Mouse (Mus musculus) neural tube, embryonic 11.5 days (tissue): ENCODE measurements at regions not wholly inside any gene's neighbourhood (a gene's known extent, or its start where the extent isn't known, plus 50 kb on each side); places are given as distances from the start of the nearest gene placed in this dataset.

ENCODE experiments used
- ATAC-seq: fragments of 200-750 bp; cut with Nextera tagmentation; 2 replicates; pipeline ENCODE4 v1.8.0; 2017; ENCODE audit warnings: moderate number of reproducible peaks, mild to moderate bottlenecking, moderate TSS enrichment, moderate library complexity; ENCODE audit not compliant: insufficient read depth, low FRiP score, low TSS enrichment
- DNase-seq: peaks from one replicate; pipeline ENCODE4 v3.0.0-alpha.2; 2015; ENCODE audit warnings: low spot score
- H3K27ac ChIP-seq: fragments of 300-500 bp; sonication (generic); 2 replicates; pipeline ENCODE4 v1.5.1; 2014; ENCODE audit warnings: low read depth, mild to moderate bottlenecking, low read length
- H3K27me3 ChIP-seq: fragments of 300-500 bp; sonication (generic); 2 replicates; pipeline ENCODE4 v1.6.1; 2014; ENCODE audit warnings: mild to moderate bottlenecking, low read length, mixed read lengths; ENCODE audit not compliant: control insufficient read depth, insufficient read depth
- H3K36me3 ChIP-seq: fragments of 300-500 bp; sonication (generic); 2 replicates; pipeline ENCODE4 v1.6.1; 2014; ENCODE audit warnings: mild to moderate bottlenecking, low read length, moderate library complexity, mixed read lengths; ENCODE audit not compliant: control insufficient read depth, insufficient read depth
- H3K4me1 ChIP-seq: fragments of 300-500 bp; sonication (generic); 2 replicates; pipeline ENCODE4 v1.6.1; 2014; ENCODE audit warnings: low read length, mixed read lengths; ENCODE audit not compliant: control insufficient read depth, insufficient read depth
- H3K4me2 ChIP-seq: fragments of 300-500 bp; sonication (generic); 2 replicates; pipeline ENCODE4 v1.6.1; 2014; ENCODE audit warnings: low read depth, mild to moderate bottlenecking, moderate library complexity
- H3K4me3 ChIP-seq: fragments of 300-500 bp; sonication (generic); 2 replicates; pipeline ENCODE4 v1.5.1; 2014; ENCODE audit warnings: low read depth, low read length
- H3K9ac ChIP-seq: fragments of 300-500 bp; sonication (generic); 2 replicates; pipeline ENCODE4 v1.6.1; 2014; ENCODE audit warnings: mild to moderate bottlenecking, low read length
- H3K9me3 ChIP-seq: fragments of 300-500 bp; sonication (generic); 2 replicates; pipeline ENCODE4 v1.6.1; 2016; ENCODE audit warnings: low read length; ENCODE audit not compliant: control insufficient read depth
- WGBS: fragments of 180-500 bp; shearing (Covaris S2); extraction: QIAGEN DNeasy Blood & Tissue Kit; methylation state at CpG from one replicate; pipeline ENCODE4 v1.1.7; 2014; 5-methylcytosine and 5-hydroxymethylcytosine counted together

DNA sequence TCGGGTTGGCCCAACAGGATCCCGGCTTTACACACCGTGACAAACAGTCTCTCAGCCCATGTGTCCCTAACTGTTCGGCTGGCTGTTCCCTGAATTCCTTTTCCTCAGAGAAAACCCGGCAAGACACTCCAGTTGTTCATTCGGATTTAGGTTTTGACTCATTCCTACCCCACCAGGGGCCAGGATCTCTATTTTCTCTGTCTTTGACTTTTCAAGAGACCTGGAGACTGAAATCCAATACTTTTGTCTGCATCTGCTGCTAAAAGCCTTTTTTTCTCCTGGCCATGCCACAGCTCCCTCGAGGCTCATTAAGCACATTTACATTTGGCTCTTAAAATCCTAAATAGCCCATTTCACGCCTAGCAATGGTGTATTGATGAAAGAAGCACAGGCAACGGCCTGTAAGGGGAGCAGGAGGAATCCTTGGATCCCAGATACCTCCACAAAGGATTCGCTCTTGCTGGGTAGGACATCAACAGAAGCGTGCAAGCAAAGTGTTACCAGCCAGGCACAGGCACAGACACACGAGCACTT is 332.6 kb upstream of the Acvr2a start:
- no peak overlapping the region for H3K9ac ChIP-seq
- no peak overlapping the region for H3K4me3 ChIP-seq
- peaks cover 12% of the 10 kb centered on the region; the same call in 1 of the 2 replicates for H3K4me1 ChIP-seq
- no peak overlapping the region for H3K4me2 ChIP-seq
- ATAC-seq = peak; percentile 90
- WGBS = 6% methylated on average over 12 of the region's 12 CpGs
- no peaks in the 10 kb centered on the region for H3K9me3 ChIP-seq
- H3K27me3 ChIP-seq = no peaks in the 10 kb centered on the region
- peak overlapping the region; percentile 83 for H3K27ac ChIP-seq
- H3K36me3 ChIP-seq = no peaks in the 10 kb centered on the region
- peak; percentile 64 for DNase-seq

DNA sequence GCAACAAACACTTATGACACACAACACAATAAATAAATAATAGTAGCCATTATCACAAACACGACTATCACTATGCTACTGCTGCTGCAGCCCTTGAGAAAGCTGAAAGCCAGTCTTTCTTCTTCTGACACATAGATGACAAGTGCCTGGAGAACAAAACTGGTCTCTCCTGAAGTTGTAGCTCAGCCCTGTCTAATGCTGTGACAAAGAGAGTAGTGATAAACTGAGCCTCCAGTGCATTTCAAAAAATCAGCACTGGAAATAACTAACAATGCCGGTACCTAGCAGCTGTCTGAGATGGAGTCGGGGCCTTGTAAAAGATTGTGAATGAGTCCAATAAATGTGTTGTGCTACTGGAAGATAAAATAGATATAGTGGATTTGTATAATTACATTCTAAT is 320.3 kb upstream of the Acvr2a start:
- Histone ChIP-seq H3K9me3 (no peaks in the 10 kb centered on the region), H3K4me1 (no peaks in the 10 kb centered on the region), H3K27ac (no peak overlapping the region), H3K27me3 (no peaks in the 10 kb centered on the region), H3K9ac (no peak overlapping the region), H3K4me3 (no peak overlapping the region), H3K4me2 (no peak overlapping the region), H3K36me3 (no peaks in the 10 kb centered on the region)
- ATAC-seq (no peak), DNase-seq (no peak)
- 79% methylated on average over 3 of the region's 3 CpGs for WGBS

DNA sequence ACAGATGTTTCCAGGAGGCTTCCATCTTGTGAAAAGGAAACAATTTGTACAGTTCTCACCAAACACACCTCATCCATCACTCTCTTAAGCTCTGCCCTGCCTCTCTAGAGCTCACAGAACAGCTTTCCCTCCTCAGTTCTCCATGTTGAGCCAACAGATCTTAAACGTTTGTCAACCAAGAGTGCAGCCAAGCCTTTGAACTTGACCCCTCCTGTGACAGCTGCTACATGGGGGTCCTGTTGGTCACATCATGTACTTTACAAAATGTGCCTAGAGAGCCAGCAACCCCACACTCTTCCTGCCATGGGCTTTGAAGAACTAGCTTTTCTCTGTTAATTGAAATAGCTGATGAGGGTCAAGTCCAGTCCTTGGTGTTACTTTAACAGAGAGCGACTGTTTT is 319.8 kb upstream of the Acvr2a start:
- no peaks in the 10 kb centered on the region for H3K4me1 ChIP-seq
- ATAC-seq (no peak), DNase-seq (peak; percentile 19)
- 44% methylated on average over 2 of the region's 2 CpGs for WGBS
- H3K4me3 ChIP-seq = no peak overlapping the region
- H3K27me3 ChIP-seq = no peaks in the 10 kb centered on the region
- no peaks in the 10 kb centered on the region for H3K9me3 ChIP-seq
- H3K36me3 ChIP-seq = no peaks in the 10 kb centered on the region
- H3K4me2 ChIP-seq = no peak overlapping the region
- H3K9ac ChIP-seq = no peak overlapping the region
- H3K27ac ChIP-seq = no peak overlapping the region

DNA sequence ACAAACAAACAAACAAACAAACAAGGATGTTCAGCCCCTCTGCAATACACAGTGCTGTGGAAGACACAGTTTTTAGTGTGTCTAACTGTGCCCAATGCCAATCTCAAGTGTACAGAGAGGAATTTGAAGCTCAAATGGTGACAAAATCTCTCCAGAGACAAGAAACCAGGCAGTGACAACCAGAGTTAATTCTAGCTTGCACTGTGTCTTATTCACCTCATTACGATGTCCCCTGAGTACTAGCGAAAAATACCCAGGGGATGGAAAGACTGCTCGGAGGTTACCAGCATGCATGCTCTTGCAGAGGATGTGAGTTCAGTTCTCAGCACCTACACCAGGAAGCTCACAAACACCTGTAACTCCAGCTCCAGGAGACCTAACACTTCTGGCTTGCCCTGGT is 319.3 kb upstream of the Acvr2a start:
- Histone ChIP-seq H3K36me3 (no peaks in the 10 kb centered on the region), H3K4me3 (no peak overlapping the region), H3K27me3 (no peaks in the 10 kb centered on the region), H3K27ac (no peak overlapping the region), H3K9ac (no peak overlapping the region), H3K9me3 (no peaks in the 10 kb centered on the region), H3K4me2 (no peak overlapping the region), H3K4me1 (no peaks in the 10 kb centered on the region)
- DNase-seq = no peak
- no peak for ATAC-seq
- WGBS = 88% methylated on average over 3 of the region's 3 CpGs

DNA sequence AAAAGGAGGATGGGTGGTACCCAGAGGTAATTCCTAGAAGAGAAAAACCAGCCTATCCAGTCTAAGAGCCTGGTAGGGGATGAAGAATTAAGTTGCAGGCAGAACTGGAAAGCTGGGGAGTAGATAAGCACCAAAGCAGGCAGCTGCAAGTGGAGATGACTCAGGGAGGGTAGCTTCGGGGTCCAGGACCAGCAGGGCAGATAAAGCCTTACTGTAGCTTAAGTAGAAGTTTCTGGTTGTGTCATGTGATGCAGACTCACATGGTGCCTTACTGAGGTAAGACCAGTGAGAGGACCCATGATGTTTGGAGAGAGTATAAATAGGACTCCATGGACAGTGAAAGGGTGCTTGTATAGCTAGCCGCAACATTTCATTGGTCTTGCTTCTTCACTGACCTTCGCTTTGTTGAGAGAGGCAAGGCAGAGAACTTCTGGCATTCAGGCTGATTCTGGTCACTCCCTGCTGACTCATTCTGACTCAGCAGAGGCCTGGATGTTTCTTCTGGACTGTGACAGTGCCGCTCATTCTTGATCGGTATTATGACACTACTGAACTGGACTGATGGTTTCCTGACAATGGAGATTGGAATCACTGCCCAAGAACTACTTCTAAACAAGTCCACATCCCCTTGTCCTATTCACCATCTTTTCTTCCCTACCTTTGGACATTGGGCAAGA is 315.7 kb upstream of the Acvr2a start:
- WGBS = 94% methylated on average over 5 of the region's 5 CpGs
- H3K9ac ChIP-seq = no peak overlapping the region

GRCm38 (mm10) chr2:48499396-48499795 is 314.5 kb upstream of the Acvr2a start:
- no peaks in the 10 kb centered on the region for H3K4me1 ChIP-seq
- H3K4me3 ChIP-seq = no peak overlapping the region
- no peak for ATAC-seq
- H3K4me2 ChIP-seq = no peak overlapping the region
- 81% methylated on average over 6 of the region's 6 CpGs for WGBS
- DNase-seq = no peak
- H3K36me3 ChIP-seq = no peaks in the 10 kb centered on the region
- H3K27me3 ChIP-seq = no peaks in the 10 kb centered on the region
- H3K27ac ChIP-seq = no peak overlapping the region
- no peak overlapping the region for H3K9ac ChIP-seq
- no peaks in the 10 kb centered on the region for H3K9me3 ChIP-seq

More for the DNA sequence above, 315.7 kb upstream of the Acvr2a start:
- Histone ChIP-seq H3K9me3 (no peaks in the 10 kb centered on the region), H3K4me1 (no peaks in the 10 kb centered on the region), H3K27ac (no peak overlapping the region), H3K27me3 (no peaks in the 10 kb centered on the region), H3K4me3 (no peak overlapping the region), H3K4me2 (no peak overlapping the region), H3K36me3 (no peaks in the 10 kb centered on the region)
- no peak for DNase-seq
- ATAC-seq = no peak

- Histone ChIP-seq H3K9ac (no peak overlapping the region), H3K4me3 (no peak overlapping the region), H3K4me1 (no peaks in the 10 kb centered on the region), H3K27ac (no peak overlapping the region), H3K4me2 (no peak overlapping the region), H3K27me3 (no peaks in the 10 kb centered on the region), H3K9me3 (no peaks in the 10 kb centered on the region), H3K36me3 (no peaks in the 10 kb centered on the region)
- no peak for DNase-seq
- ATAC-seq = no peak
- WGBS = 53% methylated on average over 2 of the region's 2 CpGs
Observed at GRCm38 (mm10) chr2:48501387-48501786, 312.5 kb upstream of the Acvr2a start.

- Histone ChIP-seq H3K4me1 (no peaks in the 10 kb centered on the region), H3K4me3 (no peak overlapping the region), H3K9ac (no peak overlapping the region), H3K9me3 (no peaks in the 10 kb centered on the region), H3K4me2 (no peak overlapping the region), H3K36me3 (no peaks in the 10 kb centered on the region), H3K27me3 (no peaks in the 10 kb centered on the region), H3K27ac (no peak overlapping the region)
- ATAC-seq (no peak), DNase-seq (no peak)
Observed at GRCm38 (mm10) chr2:48513848-48514247, 300.1 kb upstream of the Acvr2a start.

GRCm38 (mm10) chr2:48519838-48520404 is 294.0 kb upstream of the Acvr2a start:
- H3K4me3 ChIP-seq = no peak overlapping the region
- no peaks in the 10 kb centered on the region for H3K27me3 ChIP-seq
- 53% methylated on average over 5 of the region's 5 CpGs for WGBS
- no peaks in the 10 kb centered on the region for H3K9me3 ChIP-seq
- H3K4me1 ChIP-seq = no peaks in the 10 kb centered on the region
- H3K27ac ChIP-seq = no peak overlapping the region
- H3K9ac ChIP-seq = no peak overlapping the region
- DNase-seq = no peak
- ATAC-seq = no peak
- no peaks in the 10 kb centered on the region for H3K36me3 ChIP-seq
- H3K4me2 ChIP-seq = no peak overlapping the region
